Mouse (Mus musculus) stomach, postnatal 0 days (tissue): ENCODE results near the gene E4f1. TPM values are rescaled to one million over a fixed set of nuclear protein-coding genes. Genes with fewer than 3 reads are reported as not detected.

Experiments
- ATAC-seq: fragments of 200-750 bp; cut with Nextera tagmentation; 2 replicates; pipeline ENCODE4 v1.8.0; 2017; ENCODE audit not compliant: low FRiP score, low TSS enrichment
- DNase-seq: peaks from one replicate; pipeline ENCODE4 v3.0.0-alpha.2; 2016; ENCODE audit warnings: low spot score
- H3K27ac ChIP-seq: fragments of 300-500 bp; sonication (generic); replicated peaks from 2 replicates; pipeline ENCODE4 v1.5.1; 2014; ENCODE audit warnings: mild to moderate bottlenecking, control low read depth
- H3K27me3 ChIP-seq: fragments of 300-500 bp; sonication (generic); 2 replicates; pipeline ENCODE4 v1.6.1; 2014; ENCODE audit warnings: low read length; ENCODE audit not compliant: control insufficient read depth, insufficient read depth
- H3K36me3 ChIP-seq: fragments of 300-500 bp; sonication (generic); 2 replicates; pipeline ENCODE4 v1.6.1; 2014; ENCODE audit warnings: low read length, mixed read lengths; ENCODE audit not compliant: control insufficient read depth, insufficient read depth
- H3K4me1 ChIP-seq: fragments of 300-500 bp; sonication (generic); replicated peaks from 2 replicates; pipeline ENCODE4 v1.6.1; 2014; ENCODE audit warnings: antibody characterized with exemption; ENCODE audit not compliant: control insufficient read depth, insufficient read depth
- H3K4me2 ChIP-seq: fragments of 300-500 bp; sonication (generic); replicated peaks from 2 replicates; pipeline ENCODE4 v1.6.1; 2014; ENCODE audit warnings: low read depth, mild to moderate bottlenecking, control low read depth, moderate library complexity
- H3K4me3 ChIP-seq: fragments of 300-500 bp; sonication (generic); 2 replicates; pipeline ENCODE4 v1.5.1; 2014; ENCODE audit warnings: low read depth, low read length, control low read depth
- H3K9ac ChIP-seq: fragments of 300-500 bp; sonication (generic); 2 replicates; pipeline ENCODE4 v1.6.1; 2014; ENCODE audit warnings: mild to moderate bottlenecking, low read length, control low read depth, mixed read lengths
- H3K9me3 ChIP-seq: fragments of 300-500 bp; sonication (generic); 2 replicates; pipeline ENCODE4 v1.6.1; 2016; ENCODE audit warnings: low read length; ENCODE audit not compliant: control insufficient read depth
- CTCF ChIP-seq: IDR thresholded peaks from 2 replicates; pipeline ENCODE4 v1.5.1; 2016; ENCODE audit warnings: antibody characterized with exemption, low read depth, mild to moderate bottlenecking, moderate library complexity
- EP300 ChIP-seq: optimal IDR thresholded peaks from 2 replicates; pipeline ENCODE3; 2016; ENCODE audit warnings: antibody characterized with exemption
- WGBS: fragments of 180-500 bp; shearing (Covaris S2); extraction: QIAGEN DNeasy Blood & Tissue Kit; methylation state at CpG from one replicate; pipeline ENCODE4 v1.1.7; 2014; 5-methylcytosine and 5-hydroxymethylcytosine counted together
- polyA plus RNA-seq: library from polyadenylated mRNA; unstranded; fragments of >200 nt; fragmentation: Nextera tagmentation; extraction: Ambion mirVana; gene quantifications from 2 replicates; pipeline ENCODE4 v1.2.1, GENCODE M21; 2015

E4f1 gene
- polyA plus RNA-seq, 1 experiment from 2014 or later: 12.0 TPM

DNA sequence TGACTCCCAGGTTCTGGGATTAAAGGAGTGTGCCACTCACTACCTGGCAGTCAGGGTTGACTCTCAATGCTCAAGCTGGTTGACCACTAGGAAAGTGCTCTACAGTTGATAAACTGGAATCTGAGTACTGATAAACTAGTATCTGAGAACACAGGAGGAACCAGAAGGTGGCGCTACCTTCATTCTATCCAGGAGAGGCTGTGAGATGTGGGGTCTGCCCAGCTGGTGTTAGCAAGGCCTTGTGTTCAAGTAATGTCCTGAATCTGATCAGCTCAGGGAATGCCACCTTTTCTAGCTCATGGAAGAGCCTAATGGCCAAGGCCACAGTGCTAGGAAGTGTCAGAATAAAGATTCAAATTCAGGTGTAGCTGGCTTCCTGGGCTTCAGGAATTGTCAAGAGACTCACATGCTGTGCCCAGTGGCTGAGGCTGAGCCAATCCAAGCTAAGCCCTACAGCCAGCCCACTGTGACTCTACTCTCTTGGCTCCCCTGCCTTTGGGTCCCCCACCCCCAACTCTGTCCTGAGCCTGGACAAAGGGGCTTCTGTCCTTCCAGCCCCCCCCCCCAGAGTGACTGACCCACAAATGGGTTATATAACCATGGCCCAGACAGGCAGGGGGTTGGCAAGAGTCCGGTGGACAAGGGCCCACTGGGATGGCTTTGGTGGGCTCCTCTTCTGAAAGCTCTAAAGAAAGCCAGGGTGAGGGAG, 24.7 kb upstream of the E4f1 start:
- Histone ChIP-seq H3K27ac (no peak overlapping the region), H3K9ac (no peak overlapping the region), H3K9me3 (no peaks in the 10 kb centered on the region), H3K4me2 (no peak overlapping the region), H3K36me3 (no peaks in the 10 kb centered on the region), H3K4me3 (no peak overlapping the region), H3K4me1 (no peaks in the 10 kb centered on the region), H3K27me3 (no peaks in the 10 kb centered on the region)
- WGBS: 43% methylated on average over 2 of the region's 2 CpGs
- TF ChIP-seq EP300 (no peak), CTCF (peak; percentile 85)
- DNase-seq (peak; percentile 62), ATAC-seq (no peak)

DNA sequence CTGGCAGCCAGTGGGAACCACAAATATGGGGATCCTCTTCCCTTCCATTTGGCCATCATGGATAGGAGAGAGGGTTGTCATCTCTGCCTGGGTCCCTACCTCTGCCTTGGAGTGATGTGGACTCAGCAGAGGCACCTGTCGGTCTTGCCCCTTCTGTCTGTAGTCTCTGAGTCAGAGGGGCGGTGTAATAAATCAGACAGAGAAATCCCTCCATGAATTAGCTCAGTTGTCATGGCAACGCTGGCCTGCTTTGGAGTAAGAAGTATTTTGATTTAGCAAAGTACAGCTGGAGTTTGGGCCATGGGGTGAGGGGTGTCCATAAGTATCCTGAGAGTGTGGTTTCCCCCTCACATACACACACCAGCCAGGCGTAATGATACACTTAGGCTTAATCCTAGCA, 20.3 kb upstream of the E4f1 start:
- Histone ChIP-seq H3K9me3 (no peaks in the 10 kb centered on the region), H3K27me3 (no peaks in the 10 kb centered on the region), H3K9ac (no peak overlapping the region), H3K36me3 (no peaks in the 10 kb centered on the region), H3K4me1 (no peaks in the 10 kb centered on the region; the same call in 1 of the 2 replicates), H3K4me3 (no peak overlapping the region), H3K4me2 (no peak overlapping the region), H3K27ac (no peak overlapping the region)
- WGBS: 78% methylated on average over 4 of the region's 4 CpGs
- DNase-seq (no peak), ATAC-seq (no peak)
- TF ChIP-seq CTCF (no peak), EP300 (no peak)

DNA sequence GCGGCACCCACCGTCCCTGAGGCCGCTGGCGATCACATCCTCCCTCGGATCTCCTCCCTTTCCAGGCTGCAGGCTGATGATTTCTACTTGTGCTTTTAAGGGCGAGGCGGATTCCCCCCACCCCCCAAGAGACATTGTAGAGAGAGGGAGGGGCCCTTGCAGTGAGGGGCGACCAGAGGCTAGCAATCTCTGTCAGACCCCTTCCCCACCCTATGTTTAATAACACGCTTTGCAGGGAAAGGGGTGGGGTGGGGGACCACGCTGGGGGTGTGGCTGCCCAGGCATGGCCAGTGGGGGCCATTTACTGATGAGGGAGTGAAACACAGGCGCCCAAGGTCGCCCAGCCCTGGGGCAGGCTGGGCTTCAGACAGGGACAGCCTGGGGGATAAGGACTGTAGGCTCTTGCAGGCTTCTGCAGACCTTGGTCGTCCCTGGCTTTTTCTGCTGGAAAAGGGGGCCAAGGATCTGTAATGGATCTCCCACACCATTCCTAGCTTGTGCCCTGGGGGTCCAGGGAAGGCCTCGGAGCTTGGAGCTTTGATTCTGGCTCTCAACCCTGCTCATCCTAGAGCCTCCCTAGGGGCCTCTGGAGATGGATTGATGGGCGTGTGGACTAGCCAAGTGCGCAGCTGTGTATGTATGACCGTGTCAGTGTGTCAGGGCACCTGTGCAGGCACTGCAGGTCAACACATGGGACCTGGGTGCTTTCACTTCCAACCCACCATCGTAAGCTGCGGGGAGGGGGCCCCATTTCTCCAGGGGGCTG, 19.3 kb upstream of the E4f1 start:
- WGBS: 29% methylated on average over 17 of the region's 19 CpGs
- DNase-seq: no peak
- peak; percentile 3; the same call in 1 of the 2 replicates for ATAC-seq
- Histone ChIP-seq H3K4me3 (peak overlapping the region; percentile 59), H3K27ac (no peak overlapping the region), H3K4me1 (no peaks in the 10 kb centered on the region; the same call in 1 of the 2 replicates), H3K9ac (peak overlapping the region; percentile 67), H3K4me2 (peak overlapping the region; percentile 93), H3K9me3 (no peaks in the 10 kb centered on the region), H3K27me3 (no peaks in the 10 kb centered on the region), H3K36me3 (no peaks in the 10 kb centered on the region)
- TF ChIP-seq EP300 (no peak), CTCF (no peak)

DNA sequence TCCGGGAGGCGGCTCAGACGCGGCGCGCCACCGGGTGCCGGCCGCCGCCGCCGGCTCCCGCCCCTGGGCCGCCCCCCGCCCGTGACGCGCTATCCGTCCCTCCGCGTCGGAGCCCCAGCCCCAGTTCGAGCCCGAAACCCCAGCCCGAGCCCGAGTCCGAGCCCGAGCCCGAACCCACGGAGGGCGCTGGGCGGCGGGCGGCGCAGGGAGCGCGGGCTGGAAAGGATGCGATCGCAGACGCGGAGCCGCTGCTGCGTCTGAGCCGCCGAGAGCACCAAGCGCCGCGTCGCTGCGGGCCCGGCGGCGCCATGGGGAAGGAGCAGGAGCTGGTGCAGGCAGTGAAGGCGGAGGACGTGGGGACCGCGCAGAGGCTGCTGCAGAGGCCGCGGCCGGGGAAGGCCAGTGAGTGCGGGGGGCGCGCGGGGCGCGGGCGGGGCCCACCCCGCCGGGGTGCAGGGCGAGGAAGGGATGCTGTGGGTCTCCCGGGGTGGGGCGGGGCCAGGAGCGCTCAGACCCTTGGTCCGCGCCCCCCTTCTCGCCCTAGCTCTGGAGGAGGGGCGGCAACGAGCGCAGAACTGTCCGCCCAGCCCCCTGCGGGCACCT, 18.6 kb upstream of the E4f1 start:
- Histone ChIP-seq H3K4me2 (peak overlapping the region; percentile 93), H3K27me3 (no peaks in the 10 kb centered on the region), H3K4me3 (peak overlapping the region; percentile 59), H3K36me3 (no peaks in the 10 kb centered on the region), H3K9ac (peak overlapping the region; percentile 67), H3K9me3 (no peaks in the 10 kb centered on the region), H3K4me1 (no peaks in the 10 kb centered on the region; the same call in 1 of the 2 replicates), H3K27ac (no peak overlapping the region)
- TF ChIP-seq EP300: no peak
- no peak for TF ChIP-seq CTCF
- WGBS: under 1% methylated on average over 43 of the region's 81 CpGs
- no peak for DNase-seq
- peak; percentile 59 for ATAC-seq

DNA sequence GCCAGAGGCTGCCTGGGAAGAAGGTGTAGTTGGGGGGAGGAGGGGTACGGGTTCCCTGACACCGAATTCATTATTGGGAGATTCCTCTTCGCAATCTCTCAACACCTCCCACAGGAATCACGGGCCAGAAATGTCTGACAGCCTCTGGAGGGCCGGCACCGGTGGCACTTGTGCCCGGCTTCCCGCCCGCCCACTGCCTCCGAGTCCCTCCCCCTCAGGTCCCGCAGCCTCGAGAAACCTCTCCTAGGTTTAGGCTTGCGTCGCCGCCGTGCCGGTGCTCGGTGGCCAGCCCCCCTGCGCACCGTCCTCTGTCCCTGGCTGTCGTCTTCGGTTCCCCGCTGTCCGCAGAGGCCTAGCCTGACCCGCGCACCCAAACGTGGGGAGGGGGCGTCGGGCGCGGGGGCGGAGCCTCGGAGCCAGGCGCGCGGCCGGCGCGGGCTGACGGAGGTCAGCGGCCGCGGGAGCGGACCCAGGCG, 18.1 kb upstream of the E4f1 start, which contains the start of gene Caskin1:
TSS of gene Caskin1 (plus strand) at position 416 of the 476 bp plus-strand sequence.
- Histone ChIP-seq H3K4me1 (no peaks in the 10 kb centered on the region; the same call in 1 of the 2 replicates), H3K4me2 (peak within 1 kb of the TSS; percentile 93), H3K9ac (peak within 1 kb of the TSS; percentile 67), H3K27ac (no peak within 1 kb of the TSS), H3K36me3 (no peaks in the 10 kb centered on the region), H3K9me3 (no peaks in the 10 kb centered on the region), H3K27me3 (no peaks in the 10 kb centered on the region), H3K4me3 (peak within 1 kb of the TSS; percentile 59)
- peak; percentile 57 for ATAC-seq
- 2% methylated on average over 43 of the region's 45 CpGs for WGBS
- DNase-seq: peak; percentile 45
- TF ChIP-seq EP300: no peak
- TF ChIP-seq CTCF: no peak
